Mouse (Mus musculus) heart, postnatal 0 days (tissue): Measurements from ENCODE around the gene Psmc5. TPM values are rescaled to one million over a fixed set of nuclear protein-coding genes. Genes with fewer than 3 reads are reported as not detected.

Experiments
- ATAC-seq: fragments of 200-750 bp; cut with Nextera tagmentation; 2 replicates; pipeline ENCODE4 v1.8.0; 2017; ENCODE audit warnings: low read depth, moderate number of reproducible peaks, moderate library complexity; ENCODE audit not compliant: insufficient read depth
- DNase-seq: peaks from one replicate; pipeline ENCODE4 v3.0.0-alpha.2; 2016; ENCODE audit warnings: low spot score
- H3K27ac ChIP-seq: fragments of 300-500 bp; sonication (generic); 2 replicates; pipeline ENCODE4 v1.5.1; 2014; ENCODE audit warnings: low read depth, mild to moderate bottlenecking
- H3K27me3 ChIP-seq: fragments of 300-500 bp; sonication (generic); 2 replicates; pipeline ENCODE4 v1.6.1; 2014; ENCODE audit warnings: low read length, mixed read lengths; ENCODE audit not compliant: control insufficient read depth, insufficient read depth
- H3K36me3 ChIP-seq: fragments of 300-500 bp; sonication (generic); replicated peaks from 2 replicates; pipeline ENCODE4 v1.6.1; 2014; ENCODE audit warnings: low read length, mixed read lengths; ENCODE audit not compliant: control insufficient read depth, insufficient read depth
- H3K4me1 ChIP-seq: fragments of 300-500 bp; sonication (generic); 2 replicates; pipeline ENCODE4 v1.6.1; 2014; ENCODE audit warnings: antibody characterized with exemption; ENCODE audit not compliant: control insufficient read depth, insufficient read depth
- H3K4me2 ChIP-seq: fragments of 300-500 bp; sonication (generic); 2 replicates; pipeline ENCODE4 v1.6.1; 2014; ENCODE audit warnings: low read depth, mild to moderate bottlenecking, low read length, moderate library complexity
- H3K4me3 ChIP-seq: fragments of 300-500 bp; sonication (generic); 2 replicates; pipeline ENCODE4 v1.5.1; 2014; ENCODE audit warnings: low read depth, low read length
- H3K9ac ChIP-seq: fragments of 300-500 bp; sonication (generic); replicated peaks from 2 replicates; pipeline ENCODE4 v1.6.1; 2014; ENCODE audit warnings: low read depth, low read length, mixed read lengths
- H3K9me3 ChIP-seq: fragments of 300-500 bp; sonication (generic); replicated peaks from 2 replicates; pipeline ENCODE4 v1.6.1; 2016; ENCODE audit warnings: low read length; ENCODE audit not compliant: control insufficient read depth
- CTCF ChIP-seq: IDR thresholded peaks from 2 replicates; pipeline ENCODE4 v1.5.1; 2016; ENCODE audit warnings: antibody characterized with exemption, control low read depth, low read depth
- EP300 ChIP-seq: IDR thresholded peaks from 2 replicates; pipeline ENCODE4 v1.6.1; 2016; ENCODE audit warnings: antibody characterized with exemption, low read depth
- WGBS: fragments of 180-500 bp; shearing (Covaris S2); extraction: QIAGEN DNeasy Blood & Tissue Kit; methylation state at CpG from one replicate; pipeline ENCODE4 v1.1.7; 2014; 5-methylcytosine and 5-hydroxymethylcytosine counted together
- polyA plus RNA-seq: library from polyadenylated mRNA; unstranded; fragments of >200 nt; fragmentation: Nextera tagmentation; extraction: Ambion mirVana; gene quantifications from 2 replicates; pipeline ENCODE4 v1.2.1, GENCODE M21; 2015
- total RNA-seq: library from RNA; depleted of rRNA; stranded (reverse); fragments of >200 nt; gene quantifications from 2 replicates; pipeline ENCODE4 v1.2.3, GENCODE M21; 2014; ENCODE audit warnings: low replicate concordance

Gene Psmc5
- total and polyA plus RNA-seq, 2 experiments from 2014 or later, result 50.8 to 208 TPM

GRCm38 (mm10) chr11:106255174-106255573 lies 780 bp upstream of the Psmc5 start:
- WGBS, result 2% methylated on average over 22 of the region's 22 CpGs
- H3K4me1 ChIP-seq, result peaks cover 15% of the 10 kb centered on the region
- DNase-seq, result no peak
- H3K27me3 ChIP-seq, result no peaks in the 10 kb centered on the region
- H3K4me2 ChIP-seq, result peak overlapping the region; percentile 98
- peak overlapping the region; percentile 84 for H3K27ac ChIP-seq
- peak overlapping the region; percentile 86 for H3K9ac ChIP-seq
- H3K36me3 ChIP-seq, result peaks cover 35% of the 10 kb centered on the region
- no peak for ATAC-seq
- peak overlapping the region; percentile 98 for H3K4me3 ChIP-seq
- H3K9me3 ChIP-seq, result no peaks in the 10 kb centered on the region
- TF ChIP-seq CTCF (no peak), EP300 (no peak)

- H3K4me1 ChIP-seq, result peaks cover 15% of the 10 kb centered on the region
- H3K27ac ChIP-seq, result peak overlapping the region; percentile 84; the same call in 1 of the 2 replicates
- H3K27me3 ChIP-seq, result no peaks in the 10 kb centered on the region
- TF ChIP-seq EP300 (no peak), CTCF (no peak)
- H3K9me3 ChIP-seq, result no peaks in the 10 kb centered on the region
- WGBS, result 50% methylated on average over 5 of the region's 5 CpGs
- H3K9ac ChIP-seq, result peak overlapping the region; percentile 86
- peak overlapping the region; percentile 98 for H3K4me2 ChIP-seq
- H3K4me3 ChIP-seq, result peak overlapping the region; percentile 98
- H3K36me3 ChIP-seq, result peaks cover 33% of the 10 kb centered on the region
- ATAC-seq (no peak), DNase-seq (no peak)
Observed at GRCm38 (mm10) chr11:106256775-106257174, 821 bp downstream of the Psmc5 start.

GRCm38 (mm10) chr11:106260826-106261450 lies 5.0 kb downstream of the Psmc5 start:
- peaks cover 60% of the 10 kb centered on the region for H3K36me3 ChIP-seq
- no peak overlapping the region for H3K27ac ChIP-seq
- ATAC-seq (no peak), DNase-seq (no peak)
- H3K4me2 ChIP-seq, result no peak overlapping the region
- 75% methylated on average over 14 of the region's 14 CpGs for WGBS
- peaks cover 8% of the 10 kb centered on the region for H3K4me1 ChIP-seq
- no peak overlapping the region for H3K4me3 ChIP-seq
- TF ChIP-seq EP300 (no peak), CTCF (no peak)
- no peaks in the 10 kb centered on the region for H3K9me3 ChIP-seq
- H3K9ac ChIP-seq, result no peak overlapping the region
- H3K27me3 ChIP-seq, result no peaks in the 10 kb centered on the region

GRCm38 (mm10) chr11:106263963-106264362 lies 8.0 kb downstream of the Psmc5 start:
- no peak overlapping the region for H3K4me2 ChIP-seq
- DNase-seq (no peak), ATAC-seq (no peak)
- no peak overlapping the region for H3K9ac ChIP-seq
- 85% methylated on average over 9 of the region's 9 CpGs for WGBS
- no peaks in the 10 kb centered on the region for H3K9me3 ChIP-seq
- peaks cover 69% of the 10 kb centered on the region for H3K36me3 ChIP-seq
- no peak for TF ChIP-seq EP300
- H3K27ac ChIP-seq, result no peak overlapping the region
- H3K4me1 ChIP-seq, result peaks cover 12% of the 10 kb centered on the region
- no peak overlapping the region for H3K4me3 ChIP-seq
- H3K27me3 ChIP-seq, result no peaks in the 10 kb centered on the region

- H3K27ac ChIP-seq, result no peak overlapping the region
- ATAC-seq (no peak), DNase-seq (no peak)
- no peak overlapping the region for H3K4me2 ChIP-seq
- H3K4me3 ChIP-seq, result no peak overlapping the region
- no peak for TF ChIP-seq EP300
- TF ChIP-seq CTCF, result no peak
- H3K9ac ChIP-seq, result no peak overlapping the region
- no peaks in the 10 kb centered on the region for H3K27me3 ChIP-seq
- WGBS, result 91% methylated on average over 15 of the region's 15 CpGs
- peaks cover 17% of the 10 kb centered on the region for H3K4me1 ChIP-seq
- H3K9me3 ChIP-seq, result no peaks in the 10 kb centered on the region
- H3K36me3 ChIP-seq, result peaks cover 69% of the 10 kb centered on the region
Observed at GRCm38 (mm10) chr11:106264988-106265387, 9.0 kb downstream of the Psmc5 start.

- H3K4me3 ChIP-seq, result no peak overlapping the region
- WGBS, result 88% methylated on average over 4 of the region's 4 CpGs
- H3K9me3 ChIP-seq, result no peaks in the 10 kb centered on the region
- no peak overlapping the region for H3K4me2 ChIP-seq
- no peak for ATAC-seq
- peaks cover 68% of the 10 kb centered on the region for H3K36me3 ChIP-seq
- TF ChIP-seq EP300 (no peak), CTCF (no peak)
- H3K4me1 ChIP-seq, result peaks cover 20% of the 10 kb centered on the region
- DNase-seq, result no peak
- no peaks in the 10 kb centered on the region for H3K27me3 ChIP-seq
- no peak overlapping the region for H3K9ac ChIP-seq
- no peak overlapping the region for H3K27ac ChIP-seq
Observed at GRCm38 (mm10) chr11:106265570-106265969, 9.6 kb downstream of the Psmc5 start.
